Mouse (Mus musculus) lung, postnatal 36 days (tissue): ENCODE results near the gene Ophn1.

Experiments
- DNase-seq: peaks from one replicate; pipeline ENCODE4 v3.0.0; 2022; ENCODE audit warnings: mixed read lengths

Gene Ophn1

DNA sequence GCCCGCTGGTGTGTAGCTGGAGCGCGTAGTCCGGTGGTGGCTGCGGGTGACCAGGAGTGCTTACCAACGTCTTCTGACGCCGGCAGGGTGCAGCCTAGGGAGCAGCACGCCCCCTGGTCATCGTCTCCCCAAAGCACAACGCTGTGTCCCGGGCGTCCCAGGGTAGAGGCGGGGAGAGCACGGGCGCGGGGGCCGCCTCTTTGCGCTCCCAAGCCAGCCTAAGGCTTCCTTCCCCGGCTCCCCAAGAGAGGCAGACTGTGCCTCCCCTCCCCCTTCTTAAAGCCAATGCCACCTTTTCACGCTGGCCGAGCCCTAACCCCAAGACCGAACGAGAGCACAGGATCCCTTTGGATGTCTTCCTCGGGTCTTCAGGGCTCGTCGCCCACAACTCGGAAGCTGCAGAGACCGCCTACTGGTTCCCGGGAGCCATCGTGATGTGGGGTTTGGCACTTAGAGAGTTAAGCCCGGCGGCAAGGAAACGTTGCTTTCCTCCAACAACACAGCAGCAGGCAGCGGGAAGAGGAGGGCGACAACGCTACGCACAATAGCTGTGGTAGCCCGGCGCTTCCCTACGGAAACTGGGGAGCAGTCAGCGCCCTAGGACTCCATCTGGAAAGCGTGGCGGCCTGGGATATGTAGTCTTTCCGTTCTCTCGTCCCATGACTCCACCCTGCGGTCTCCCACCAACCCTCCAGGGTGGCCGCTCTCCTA is at the start of gene Ophn1:
TSS of gene Ophn1 (minus strand) at position 620 of the 711 bp plus-strand sequence.
- peak; percentile 82 for DNase-seq

DNA sequence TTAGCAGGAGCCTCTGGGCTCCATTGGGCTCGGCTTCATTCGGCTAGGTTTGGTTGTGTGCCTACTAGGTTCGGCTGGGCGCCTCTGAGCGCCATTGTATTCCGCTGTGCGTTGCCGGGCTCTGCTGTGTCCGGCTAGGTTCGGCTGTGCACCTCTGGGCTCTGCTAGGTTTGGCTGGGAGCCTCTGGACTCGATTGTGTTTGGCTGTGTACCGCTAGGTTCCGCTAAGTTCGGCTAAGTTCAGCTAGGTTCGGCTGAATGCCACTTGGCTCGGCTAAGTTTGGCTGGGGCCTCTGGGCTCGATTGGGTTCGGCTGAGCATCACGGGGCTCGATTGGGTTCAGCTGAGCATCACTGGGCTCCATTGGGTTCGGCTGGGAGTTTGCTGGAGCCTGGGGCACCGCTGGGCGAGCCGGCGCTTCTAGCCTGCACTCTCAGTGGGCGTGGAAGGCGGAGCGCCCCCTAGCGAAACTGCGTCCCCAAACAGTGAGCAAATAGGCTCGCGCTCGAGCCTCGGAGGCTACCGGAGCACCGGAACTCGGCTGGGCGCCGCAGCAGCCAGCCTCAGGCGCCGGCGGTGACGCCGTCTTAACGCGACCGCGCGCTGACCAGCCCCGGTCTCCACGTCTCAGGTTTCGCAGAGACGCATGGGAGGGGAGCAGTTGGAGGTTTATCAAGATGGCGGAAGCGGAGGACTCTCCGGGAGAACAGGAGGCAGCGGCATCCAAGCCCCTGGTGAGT is 46.9 kb upstream of the Ophn1 start:
- DNase-seq: peak; percentile 96

DNA sequence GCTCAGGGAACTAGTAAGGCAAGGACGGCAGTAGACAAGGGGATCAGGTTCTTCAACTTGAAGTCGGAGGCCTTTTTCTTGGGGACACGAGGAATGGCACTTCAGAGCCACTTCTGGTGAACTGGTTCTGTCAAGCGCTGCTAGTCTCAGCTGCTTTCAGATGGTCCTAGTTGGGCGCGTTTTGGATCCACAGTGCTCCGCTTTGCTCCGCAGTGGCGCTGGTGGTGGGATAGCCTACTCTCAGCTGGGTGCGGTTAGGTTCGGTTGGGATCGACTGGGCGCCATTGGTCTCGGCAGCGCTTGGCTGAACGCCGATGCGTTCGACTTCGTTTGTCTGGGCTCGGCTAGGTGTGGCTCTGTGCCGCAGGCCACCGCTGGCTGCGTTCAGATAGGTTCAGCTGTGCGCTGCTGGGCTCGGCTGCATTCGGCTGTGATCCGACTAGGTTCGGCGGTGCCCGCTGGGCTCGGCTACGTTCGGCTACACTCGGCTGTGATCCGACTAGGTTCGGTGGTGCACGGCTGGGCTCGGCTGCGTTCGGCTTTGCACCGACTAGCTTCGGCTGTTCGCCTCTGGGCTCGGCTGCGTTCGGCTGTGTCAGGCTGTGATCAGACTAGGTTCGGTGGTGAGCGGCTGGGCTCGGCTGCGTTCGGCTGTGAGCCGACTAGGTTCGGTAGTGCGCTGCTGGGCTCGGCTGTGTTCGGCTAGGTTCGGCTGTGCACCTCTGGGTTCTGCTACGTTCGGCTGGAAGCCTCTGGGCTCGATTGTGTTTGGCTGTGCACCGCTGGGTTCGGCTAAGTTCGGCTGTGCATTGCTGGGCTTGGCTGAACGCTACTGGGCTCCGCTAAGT is 46.1 kb upstream of the Ophn1 start:
- DNase-seq: peak; percentile 96

DNA sequence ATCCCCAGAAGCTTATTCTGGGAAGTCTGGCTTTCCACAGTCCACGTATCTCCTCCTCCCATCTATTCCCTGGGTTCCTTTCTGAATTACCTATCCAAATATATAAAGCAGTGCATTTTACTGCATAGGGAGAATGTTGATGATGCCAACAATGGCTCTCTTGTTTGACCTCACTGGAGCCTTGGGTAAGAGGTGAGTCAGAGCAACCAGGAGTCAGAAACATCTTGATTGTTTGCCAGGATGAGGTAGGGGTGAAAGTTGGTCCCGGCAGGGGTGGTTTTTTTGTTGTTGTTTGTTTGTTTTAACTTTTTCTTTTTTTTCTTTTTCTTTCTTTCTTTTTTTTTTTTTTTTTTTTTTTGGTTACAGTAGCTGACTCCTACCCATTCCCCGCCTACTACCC is 45.3 kb upstream of the Ophn1 start, which contains the start of gene Yipf6:
TSS of gene Yipf6 (plus strand) at position 216 of the 400 bp plus-strand sequence.
- peak; percentile 9 for DNase-seq

DNA sequence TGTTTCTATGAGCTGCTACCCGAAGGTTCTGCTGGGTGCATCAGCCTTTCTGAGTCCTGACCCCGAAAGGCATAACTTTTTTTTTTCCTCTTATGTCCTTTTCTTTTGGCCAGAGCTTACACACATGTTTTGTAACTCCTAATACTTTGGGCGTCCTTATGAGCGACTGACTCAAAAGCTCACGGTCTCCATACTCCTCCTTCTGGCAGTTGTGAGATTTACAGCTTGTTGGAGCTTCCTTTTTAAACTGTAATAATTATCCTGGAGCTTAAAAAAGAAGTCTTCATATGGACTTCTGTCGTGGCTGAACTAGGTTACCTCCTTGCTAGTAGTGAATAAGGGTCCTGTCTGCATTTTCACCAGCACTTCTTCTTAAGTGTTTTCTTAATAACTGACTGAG is 28.6 kb upstream of the Ophn1 start:
- DNase-seq: peak; percentile 76

DNA sequence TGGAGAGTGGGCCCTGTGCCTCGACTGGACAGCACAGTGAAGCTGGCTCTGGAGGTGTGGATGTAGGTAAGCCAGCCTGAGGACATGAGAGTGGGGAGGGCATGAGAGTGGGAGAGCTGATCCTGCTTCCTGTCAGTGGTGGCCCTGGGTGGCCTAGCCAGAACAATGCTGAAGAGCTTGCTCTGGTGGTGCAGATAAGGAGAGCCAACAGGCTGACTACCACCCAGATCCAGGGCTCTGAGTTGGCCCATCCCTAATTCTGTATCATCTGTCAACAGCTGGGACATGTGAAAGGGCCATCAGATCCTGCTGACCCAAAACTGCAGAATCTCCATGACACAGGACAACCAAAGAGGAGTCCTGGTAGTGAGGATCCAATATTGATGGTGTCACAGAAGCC is 18.1 kb upstream of the Ophn1 start:
- no peak for DNase-seq

DNA sequence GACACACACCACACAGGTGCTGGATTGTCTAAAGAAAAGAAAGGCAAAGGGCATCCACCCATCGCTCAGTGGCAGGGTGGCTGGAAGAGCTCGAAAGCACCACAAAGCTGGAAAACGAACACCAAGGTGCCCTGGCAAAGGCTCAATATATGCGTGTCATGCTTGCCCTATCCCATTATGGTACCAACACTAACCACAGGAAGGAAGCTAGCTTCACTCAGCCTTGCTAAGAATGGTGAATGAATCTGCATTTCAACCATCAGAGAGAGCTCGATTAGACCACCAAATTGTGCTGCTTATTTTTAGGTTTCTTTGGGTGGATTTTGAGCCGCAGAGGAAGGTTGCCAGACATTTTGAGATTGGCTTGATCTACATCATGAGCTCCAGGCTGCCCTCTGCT is 13.4 kb upstream of the Ophn1 start:
- no peak for DNase-seq

DNA sequence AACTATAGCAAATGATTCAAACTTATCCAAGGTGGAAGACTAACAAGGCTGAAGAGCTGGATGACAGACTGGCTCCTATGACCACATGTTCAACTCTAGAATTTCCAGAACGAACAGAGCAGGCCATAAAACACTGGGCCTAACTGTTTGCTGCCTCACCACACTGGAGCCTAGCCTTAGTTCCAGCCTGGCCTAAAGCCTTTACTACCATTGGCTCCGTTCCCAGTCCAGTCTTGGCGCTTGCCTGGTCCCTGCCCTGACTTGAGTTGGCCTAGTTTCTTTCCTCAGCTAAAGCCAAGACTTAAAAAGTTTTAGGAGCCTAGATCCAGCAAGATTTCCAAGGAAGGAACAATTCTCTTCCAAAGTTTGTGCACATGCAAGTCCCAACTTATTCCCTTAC is 7.5 kb upstream of the Ophn1 start:
- peak; percentile 37 for DNase-seq

DNA sequence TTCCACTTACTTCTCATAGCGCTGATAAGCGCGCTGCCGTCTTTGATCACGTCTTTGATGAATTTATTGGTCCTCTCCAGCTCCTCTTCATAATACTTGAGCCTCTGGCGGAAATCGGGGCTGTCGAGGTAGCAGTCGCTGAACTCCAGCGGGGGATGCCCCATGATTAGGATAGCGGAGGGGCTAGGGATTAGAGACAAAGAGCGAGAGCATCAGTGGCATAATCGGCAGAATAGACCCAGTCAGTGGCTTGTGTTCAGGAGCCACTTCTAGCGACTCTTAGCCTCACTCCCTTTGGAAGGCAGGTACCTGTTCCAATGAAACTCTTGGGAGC is 786 bp downstream of the Ophn1 start:
- no peak for DNase-seq

DNA sequence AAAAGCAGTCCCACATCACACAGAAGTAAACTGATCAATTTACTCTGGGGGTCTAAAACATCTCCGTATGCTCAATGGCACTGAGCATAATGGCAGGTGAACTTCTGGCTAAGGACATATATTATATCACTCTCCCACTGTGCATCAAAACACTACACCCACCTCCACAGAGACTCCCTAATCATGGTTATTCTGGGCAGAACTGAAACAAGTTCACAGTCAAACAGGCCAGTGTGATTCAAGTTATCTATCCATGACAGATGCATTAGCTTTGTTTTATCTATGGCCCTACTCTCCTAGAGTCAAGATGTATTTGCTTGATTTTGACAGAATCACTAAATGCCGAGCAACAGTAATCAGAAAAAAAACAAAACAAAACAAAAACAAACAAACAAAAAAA is 8.8 kb downstream of the Ophn1 start:
- DNase-seq: no peak

DNA sequence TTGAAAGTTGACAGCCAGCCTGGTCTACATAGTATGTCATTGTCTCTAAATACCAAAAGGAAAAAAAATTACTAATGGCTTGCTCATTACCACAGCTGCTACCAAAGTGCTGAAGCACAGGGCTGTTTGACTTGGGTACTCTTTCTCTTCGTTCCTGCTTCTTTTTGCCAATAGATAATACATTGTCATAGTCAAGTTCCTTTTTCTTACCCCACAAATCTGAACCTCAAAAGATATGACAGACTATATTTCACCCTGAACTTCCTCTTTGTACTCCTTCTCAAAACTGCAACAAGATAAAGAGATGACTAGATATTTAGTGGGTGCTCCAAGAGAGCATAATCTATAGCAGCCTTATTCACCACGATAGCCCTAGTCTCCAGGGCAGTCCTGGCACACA is 9.7 kb downstream of the Ophn1 start:
- DNase-seq: no peak

DNA sequence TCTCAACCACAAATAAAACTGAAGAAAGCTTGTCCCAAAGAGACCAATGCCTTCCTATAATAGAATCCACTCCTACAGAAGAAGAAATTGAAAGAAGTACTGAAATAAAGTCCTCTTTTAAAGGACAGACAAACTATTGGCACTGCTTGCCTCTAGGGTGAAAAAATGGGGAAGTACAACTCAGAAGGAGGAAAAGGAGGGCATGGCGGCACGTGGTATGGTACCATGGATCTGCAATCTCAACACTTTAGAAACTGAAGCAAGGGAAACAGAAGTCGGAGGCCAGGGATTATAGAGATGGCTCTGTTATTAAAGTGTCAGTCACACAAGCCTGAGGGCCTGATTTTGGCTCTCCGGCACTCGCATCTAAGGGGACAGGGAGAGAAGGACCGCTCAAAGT is 10.5 kb downstream of the Ophn1 start:
- peak; percentile 22 for DNase-seq

DNA sequence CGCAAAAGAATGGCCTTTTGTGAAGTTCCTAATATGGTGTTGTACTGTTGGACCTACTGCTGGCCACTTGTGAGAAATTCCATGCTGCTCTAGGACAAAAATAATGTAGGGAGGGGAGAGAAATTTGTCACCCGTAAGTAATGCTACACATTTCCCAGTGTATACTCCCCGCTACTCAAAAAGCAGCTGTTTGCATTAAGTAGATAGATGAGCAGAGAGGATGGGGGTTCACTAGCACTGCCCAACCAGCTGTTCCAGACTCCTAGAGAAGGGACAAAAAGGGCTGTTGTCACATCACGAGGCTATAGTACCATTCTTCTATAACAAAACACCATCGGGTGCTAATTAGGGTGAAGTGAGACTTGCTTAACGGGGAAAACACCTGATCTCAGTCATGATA is 15.7 kb downstream of the Ophn1 start:
- no peak for DNase-seq

DNA sequence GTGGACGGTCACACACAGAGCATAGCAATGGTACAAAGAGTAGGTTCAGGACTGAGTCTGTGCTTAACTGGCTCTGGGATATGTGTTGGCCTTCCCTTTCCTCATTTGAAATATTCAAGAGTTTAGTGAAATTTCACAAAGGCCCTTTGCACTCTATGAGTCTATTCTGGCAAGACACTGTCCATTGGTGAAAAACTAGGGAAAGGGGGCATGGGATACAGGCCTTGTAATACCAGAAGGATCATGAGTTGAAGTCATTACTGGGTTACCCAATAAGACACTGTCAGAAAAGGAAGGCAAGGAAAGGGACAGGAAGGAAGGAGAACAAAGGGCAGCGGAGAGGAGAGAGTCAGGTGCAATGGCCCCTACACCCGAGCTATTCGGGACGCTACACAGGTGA is 16.7 kb downstream of the Ophn1 start:
- DNase-seq: no peak

DNA sequence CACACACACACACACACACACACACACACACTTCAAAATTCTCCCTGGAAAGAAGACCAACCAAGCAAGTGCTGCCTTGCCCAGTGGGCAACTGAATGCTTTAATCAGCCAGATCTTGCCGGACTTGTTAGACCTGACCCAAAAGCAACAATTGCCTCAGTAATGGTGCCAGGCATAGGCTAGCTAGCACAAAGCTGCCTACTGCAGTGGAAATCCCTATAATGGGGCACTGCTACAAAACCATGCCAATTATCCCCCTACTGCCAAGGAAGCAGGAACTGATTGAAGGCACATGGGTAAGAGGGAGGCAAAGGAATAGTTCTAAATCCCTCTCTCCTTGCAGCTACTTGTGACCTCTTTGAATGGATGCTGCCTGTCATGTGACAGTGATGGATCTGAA is 18.8 kb downstream of the Ophn1 start:
- no peak for DNase-seq

DNA sequence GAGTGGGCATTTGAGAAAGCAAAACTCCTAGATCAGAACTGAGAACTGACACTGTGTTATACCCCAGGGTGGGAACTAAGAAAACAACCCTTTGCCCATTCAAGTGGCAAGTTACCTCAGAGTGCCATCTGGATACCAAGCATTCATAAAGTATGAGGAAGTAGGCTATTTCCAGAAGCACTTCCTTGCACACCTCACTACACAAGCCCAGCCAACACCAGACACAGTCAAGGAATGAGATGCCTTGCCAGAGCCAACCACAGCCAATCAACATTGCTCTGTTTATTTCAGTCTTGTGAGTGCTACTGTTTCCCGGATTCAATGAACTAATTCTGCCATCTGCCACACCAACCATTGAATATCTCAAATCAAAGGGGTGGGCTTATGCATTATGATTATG is 20.3 kb downstream of the Ophn1 start:
- peak; percentile 30 for DNase-seq

DNA sequence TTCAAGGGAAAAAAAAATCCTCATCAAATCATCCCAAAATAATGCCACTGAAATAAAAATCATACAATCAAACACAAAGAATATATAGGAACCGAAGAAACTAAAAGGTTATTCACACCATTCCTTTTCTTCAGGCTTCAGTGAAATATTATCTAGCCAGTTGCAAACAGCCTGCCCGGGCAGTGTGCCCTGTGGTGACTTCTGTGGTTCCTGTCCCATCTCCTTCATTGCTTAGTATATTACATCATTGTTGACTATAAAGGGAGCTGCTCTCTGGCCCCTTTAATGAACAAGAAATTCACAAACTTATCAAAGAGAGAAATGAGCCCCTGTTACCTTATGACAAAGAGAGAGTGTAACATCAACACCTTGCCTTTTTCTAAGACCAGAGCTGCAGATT is 21.1 kb downstream of the Ophn1 start:
- no peak for DNase-seq

DNA sequence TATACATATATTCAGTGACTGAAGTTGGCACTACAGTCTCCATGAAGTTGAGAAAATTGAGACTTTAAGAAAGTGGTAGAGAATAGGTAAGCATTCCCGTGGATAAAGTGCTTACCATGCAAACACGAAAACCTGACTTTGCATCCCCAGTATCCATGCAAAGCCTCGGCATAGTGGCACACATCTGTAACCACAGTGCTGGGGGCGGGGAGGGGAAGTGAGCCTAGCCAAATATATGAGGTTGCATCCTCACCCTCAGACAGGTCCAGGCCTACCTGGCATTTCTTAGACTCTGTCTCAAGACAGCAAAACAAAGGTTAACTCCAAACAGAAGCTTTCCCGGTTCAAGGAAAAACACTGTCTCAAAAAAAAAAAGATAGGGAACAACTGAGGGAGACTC is 21.7 kb downstream of the Ophn1 start:
- DNase-seq: no peak

DNA sequence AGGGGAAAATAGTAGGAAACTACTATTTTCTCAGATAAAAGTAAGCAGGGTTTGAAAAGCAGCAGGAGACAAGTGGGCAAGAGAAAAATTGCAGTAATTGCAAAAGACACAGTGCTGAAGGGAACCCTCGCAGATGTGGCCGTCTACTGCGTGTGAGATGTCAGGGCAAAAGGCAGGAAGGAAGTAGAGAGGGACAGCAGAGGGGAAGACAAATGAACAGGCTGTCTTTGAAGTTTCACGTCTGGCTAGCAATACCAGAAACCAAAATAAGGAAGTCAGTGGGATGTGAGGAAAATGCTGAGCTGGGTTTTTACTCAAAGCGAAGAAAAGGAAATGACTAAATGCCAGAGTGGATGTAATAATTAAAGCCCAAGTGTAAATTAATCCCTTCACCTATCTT is 30.7 kb downstream of the Ophn1 start:
- DNase-seq: peak; percentile 28

DNA sequence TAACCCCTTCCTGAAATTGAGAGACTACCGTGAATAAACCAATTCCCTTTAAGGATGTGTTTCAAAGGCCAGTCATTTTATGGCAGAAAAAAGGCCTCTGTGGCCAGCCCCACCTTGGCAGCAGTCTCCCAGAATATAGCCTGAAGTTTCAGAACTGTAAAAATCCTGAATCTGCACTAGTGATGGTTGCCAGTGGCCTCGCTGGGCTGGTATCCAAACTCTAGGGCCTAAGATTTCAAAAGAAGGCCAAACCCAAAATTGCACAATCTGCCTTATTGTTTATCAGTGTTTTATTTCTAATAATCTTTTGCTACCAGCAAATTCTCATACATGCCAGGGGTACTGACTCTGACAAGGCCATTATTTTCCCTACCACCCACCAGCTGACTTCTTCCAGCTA is 34.8 kb downstream of the Ophn1 start:
- peak; percentile 65 for DNase-seq

DNA sequence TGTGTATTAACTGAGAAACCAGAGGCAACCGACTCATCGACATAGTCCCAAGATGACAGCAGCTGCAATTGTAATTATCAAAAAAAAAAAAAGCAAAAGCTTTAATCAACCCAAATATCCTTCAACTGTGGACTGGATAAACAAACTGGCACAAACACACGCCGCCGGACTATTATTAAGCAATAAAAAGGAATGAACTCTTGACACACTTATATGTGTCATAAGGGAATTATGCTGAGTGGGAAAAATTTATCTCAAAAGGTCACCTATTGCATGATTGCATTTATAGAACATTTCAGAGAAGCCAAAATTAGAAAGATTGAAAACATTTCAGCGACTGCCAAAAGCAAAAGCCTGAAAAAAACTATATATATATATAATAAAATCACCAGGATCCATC is 40.0 kb downstream of the Ophn1 start:
- DNase-seq: no peak

DNA sequence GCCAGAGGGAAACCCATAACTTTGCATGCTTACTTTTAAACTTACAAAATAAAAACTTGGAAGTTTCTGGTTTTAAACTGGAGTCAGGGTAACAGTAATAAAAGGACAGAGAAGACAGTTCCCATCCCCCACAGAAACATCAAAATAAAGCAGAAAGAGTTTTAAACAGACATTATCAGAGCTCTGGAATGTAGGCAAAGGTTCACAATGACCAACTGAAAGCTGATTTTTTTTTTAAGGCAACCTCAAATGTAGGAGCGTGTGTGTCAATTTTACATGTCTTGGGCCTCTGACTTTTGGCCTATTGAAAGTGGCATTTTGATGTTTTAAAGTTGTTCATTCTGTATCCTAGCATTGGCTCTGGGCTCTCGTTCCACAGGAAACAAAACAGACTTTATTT is 49.2 kb downstream of the Ophn1 start:
- no peak for DNase-seq

DNA sequence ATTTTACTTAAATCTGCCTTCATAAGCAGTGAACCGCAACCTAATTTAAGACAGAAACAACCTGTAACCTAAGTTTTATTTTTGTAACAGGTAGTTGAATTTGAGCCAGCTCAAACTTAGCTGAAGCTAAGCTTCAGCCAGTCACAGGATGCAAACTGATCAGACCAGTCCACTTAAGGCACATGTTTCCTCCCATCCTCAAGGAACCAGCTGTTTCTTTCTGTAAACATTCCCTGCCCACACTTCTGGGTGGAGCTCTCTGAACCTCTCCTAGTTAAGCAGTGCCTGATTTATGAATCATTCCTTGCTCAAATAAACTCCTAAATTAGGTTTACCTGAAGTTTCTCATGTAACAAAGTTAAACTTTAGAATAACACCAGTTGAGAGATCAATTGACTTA is 54.8 kb downstream of the Ophn1 start:
- peak; percentile 55 for DNase-seq

DNA sequence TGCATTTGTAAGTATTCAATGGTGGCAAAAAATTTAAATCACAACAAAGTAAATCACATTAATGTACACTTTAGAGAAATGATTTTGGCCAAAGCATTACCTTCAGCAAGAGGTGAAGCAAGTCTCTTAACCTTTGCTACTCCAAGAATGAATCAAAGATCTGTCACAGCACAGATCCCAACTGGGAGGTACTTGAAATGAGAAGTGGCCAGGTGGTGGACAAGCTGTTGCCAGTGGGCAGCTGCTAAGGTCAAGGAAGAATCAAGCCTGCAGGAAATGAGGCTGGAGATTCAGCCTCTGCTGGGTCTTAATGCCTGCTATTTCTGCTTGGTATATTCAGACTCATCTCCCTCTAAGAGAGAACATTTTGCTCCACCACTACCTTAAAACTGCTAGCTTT is 87.0 kb downstream of the Ophn1 start:
- DNase-seq: no peak
